Mouse (Mus musculus) lung, postnatal 0 days (tissue): ENCODE data around the gene Ccdc170.

Source experiments
- CTCF ChIP-seq: IDR thresholded peaks from 2 replicates; pipeline ENCODE4 v1.5.1; 2016; ENCODE audit warnings: antibody characterized with exemption, mild to moderate bottlenecking
- EP300 ChIP-seq: IDR thresholded peaks from 2 replicates; pipeline ENCODE4 v1.6.1; 2016; ENCODE audit warnings: antibody characterized with exemption, mild to moderate bottlenecking, control low read depth

DNA sequence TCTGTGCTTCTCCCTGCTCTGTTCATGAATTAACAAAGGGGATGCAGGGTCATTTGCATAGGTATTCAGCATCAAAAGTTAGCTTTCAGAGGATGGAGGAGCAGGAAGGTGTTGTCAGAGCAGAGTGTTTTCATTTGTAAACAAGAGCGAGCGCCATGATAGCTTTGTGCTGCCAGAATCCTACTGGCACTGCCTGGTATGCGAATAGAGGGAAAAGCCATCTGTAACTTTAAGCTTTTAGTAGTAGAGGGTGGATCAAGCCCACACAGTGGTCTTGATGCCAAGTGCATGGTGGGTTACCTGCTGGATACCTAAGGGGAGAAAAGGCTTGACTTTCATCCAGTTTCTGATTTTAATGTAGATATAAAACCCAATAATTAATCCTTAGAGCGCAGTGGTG lies 89.0 kb downstream of the Ccdc170 start:
- no peak for TF ChIP-seq CTCF
- no peak for TF ChIP-seq EP300
